Mouse (Mus musculus) olfactory bulb, adult 2 months (tissue): ENCODE measurements around the gene Rpl34.

Experiments
- CTCF ChIP-seq: fragments of 200-500 bp; IDR thresholded peaks from 2 replicates; pipeline ENCODE4 v1.5.1; 2012; ENCODE audit warnings: low read depth, mild to moderate bottlenecking, low read length, moderate library complexity; ENCODE audit not compliant: insufficient read depth
- POLR2A ChIP-seq: fragments of 200-500 bp; IDR thresholded peaks from 2 replicates; pipeline ENCODE4 v1.6.1; 2012; ENCODE audit warnings: mild to moderate bottlenecking, low read depth, low read length, moderate library complexity; ENCODE audit not compliant: insufficient read depth

DNA sequence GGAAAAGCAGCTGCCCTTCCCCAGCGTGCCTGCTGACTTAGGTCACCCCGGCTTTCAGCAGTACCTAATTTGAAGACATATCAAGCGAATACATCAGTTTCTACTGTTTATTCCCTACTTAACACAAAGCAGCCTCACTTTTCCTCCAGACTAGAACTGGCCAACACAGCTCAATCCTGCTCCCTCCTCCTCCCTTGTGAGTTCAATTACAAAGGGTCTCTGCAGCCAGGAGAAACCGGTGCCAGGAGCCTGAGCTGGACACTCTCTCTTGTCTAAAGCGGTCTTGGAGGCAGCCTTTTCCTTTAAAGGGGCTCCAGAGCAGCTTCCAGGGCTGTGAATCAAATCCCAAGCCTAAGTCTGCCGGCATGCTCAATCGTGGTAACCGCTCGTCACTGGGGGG, 48.0 kb downstream of the Rpl34 start:
- TF ChIP-seq POLR2A, result no peak
- no peak for TF ChIP-seq CTCF
